Mouse (Mus musculus) kidney, adult 11 months (tissue): ENCODE measurements around the gene Cd164l2.

ENCODE experiments used
- DNase-seq: peaks from one replicate; pipeline ENCODE4 v3.0.0; 2022

Cd164l2 gene

GRCm38 (mm10) chr4:133223875-133224274 lies 11.9 kb downstream of the Cd164l2 start:
- DNase-seq: no peak

GRCm38 (mm10) chr4:133226073-133226472 lies 14.1 kb downstream of the Cd164l2 start:
- no peak for DNase-seq

- DNase-seq: peak; percentile 41
Observed at GRCm38 (mm10) chr4:133227636-133228035, 15.7 kb downstream of the Cd164l2 start.

- DNase-seq: no peak
Observed at GRCm38 (mm10) chr4:133229582-133229981, 17.7 kb downstream of the Cd164l2 start.

- peak; percentile 52 for DNase-seq
Observed at GRCm38 (mm10) chr4:133233285-133233976, 21.5 kb downstream of the Cd164l2 start.

- DNase-seq: no peak
Observed at GRCm38 (mm10) chr4:133234771-133235170, 22.8 kb downstream of the Cd164l2 start.

- DNase-seq: no peak
Observed at GRCm38 (mm10) chr4:133235415-133235814, 23.5 kb downstream of the Cd164l2 start.

- no peak for DNase-seq
Observed at GRCm38 (mm10) chr4:133237911-133238310, 26.0 kb downstream of the Cd164l2 start.

- DNase-seq: peak; percentile 89
Observed at GRCm38 (mm10) chr4:133240490-133240921, 28.6 kb downstream of the Cd164l2 start, which contains the start of gene Map3k6. Map3k6 (plus strand) TSS chr4:133240818.

GRCm38 (mm10) chr4:133240934-133241908 lies 29.3 kb downstream of the Cd164l2 start:
- peak; percentile 79 for DNase-seq

GRCm38 (mm10) chr4:133241910-133242309 lies 30.0 kb downstream of the Cd164l2 start:
- no peak for DNase-seq

GRCm38 (mm10) chr4:133242710-133243109 lies 30.8 kb downstream of the Cd164l2 start:
- no peak for DNase-seq

- DNase-seq: no peak
Observed at GRCm38 (mm10) chr4:133243538-133243937, 31.6 kb downstream of the Cd164l2 start.

GRCm38 (mm10) chr4:133244289-133244688 lies 32.4 kb downstream of the Cd164l2 start:
- DNase-seq: no peak

- no peak for DNase-seq
Observed at GRCm38 (mm10) chr4:133247072-133247471, 35.1 kb downstream of the Cd164l2 start.

- DNase-seq: no peak
Observed at GRCm38 (mm10) chr4:133247806-133248449, 36.0 kb downstream of the Cd164l2 start.

- DNase-seq: peak; percentile 57
Observed at GRCm38 (mm10) chr4:133250609-133251008, 38.7 kb downstream of the Cd164l2 start.

GRCm38 (mm10) chr4:133251214-133251613 lies 39.3 kb downstream of the Cd164l2 start:
- DNase-seq: no peak

- no peak for DNase-seq
Observed at GRCm38 (mm10) chr4:133252089-133252488, 40.2 kb downstream of the Cd164l2 start.

- DNase-seq: no peak
Observed at GRCm38 (mm10) chr4:133253412-133253811, 41.5 kb downstream of the Cd164l2 start.

GRCm38 (mm10) chr4:133255392-133255791 lies 43.5 kb downstream of the Cd164l2 start:
- DNase-seq: no peak

- no peak for DNase-seq
Observed at GRCm38 (mm10) chr4:133256820-133257219, 44.9 kb downstream of the Cd164l2 start.

- DNase-seq: peak; percentile 59
Observed at GRCm38 (mm10) chr4:133257230-133257629, 45.3 kb downstream of the Cd164l2 start.
